Mouse (Mus musculus): Measurements from ENCODE around the gene Gm10642. TPM values are rescaled to one million over a fixed set of nuclear protein-coding genes. Genes with fewer than 3 reads are reported as not detected.

The Gm10642 gene
- 0.13 and 0.42 TPM in 2 replicates for total RNA-seq (2012; rRNA removed)

DNA sequence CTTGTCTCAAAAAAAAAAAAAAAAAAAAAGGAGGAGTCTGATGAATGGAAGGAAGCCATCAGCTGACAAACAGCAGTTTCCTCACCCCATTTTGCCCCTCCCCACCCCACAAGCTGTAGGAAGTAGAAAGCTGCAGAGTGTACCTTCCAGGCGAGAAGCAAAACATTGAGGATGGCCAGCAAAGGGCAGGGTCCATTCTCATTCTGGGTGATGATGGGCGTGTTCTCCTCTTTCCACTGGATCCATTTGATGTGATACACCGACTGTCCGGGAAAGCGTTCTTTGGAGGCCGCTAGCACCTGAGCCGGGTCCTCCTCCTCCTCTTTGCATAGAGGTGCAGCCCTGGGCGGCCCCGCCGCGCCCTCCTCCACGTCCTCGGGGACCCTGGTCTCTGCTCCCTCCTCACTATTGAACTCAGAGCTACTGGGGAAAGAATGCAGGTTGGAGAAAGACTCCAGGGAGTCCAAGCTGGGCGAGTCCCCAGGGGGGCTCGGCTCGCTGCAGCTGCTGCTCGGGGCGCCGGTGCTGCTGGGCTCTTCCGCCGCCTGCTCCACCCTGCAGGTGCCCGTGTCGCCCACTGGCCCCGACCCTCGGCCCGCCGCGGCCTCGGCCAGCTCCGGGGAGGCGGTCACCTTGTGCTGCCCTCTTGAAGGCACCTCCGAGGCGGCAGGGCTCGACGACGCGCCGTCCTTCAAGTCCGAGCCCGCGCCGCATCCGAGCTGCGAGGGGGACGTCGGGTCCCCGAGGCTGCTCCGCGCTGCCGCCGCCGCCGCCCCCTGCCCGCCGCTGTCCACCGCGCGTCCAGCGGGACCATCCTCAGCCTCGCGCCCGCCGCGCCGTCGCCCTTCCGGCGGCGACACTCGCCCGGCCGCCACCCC, at the start of gene Gm10642:
Gene Gm10642, plus strand, starts transcription at position 122 of the 878 bp plus-strand sequence.
- H3K9me3 ChIP-seq (ENCODE audit: control insufficient read depth, insufficient read depth, low read depth, low read length): no peaks in the 10 kb centered on the region
- in situ Hi-C loops (cut with MboI; ENCODE audit: low sequenced_read_pairs in 2 of 2, unreplicated experiment in 2 of 2): loop anchor here in 1 of 2 experiments (25.0 kb wide), 1 partner anchor 431 kb away; no protein-coding TSS in a partner anchor
- no peaks in the 10 kb centered on the region for H3K36me3 ChIP-seq (ENCODE audit: control insufficient read depth, insufficient read depth, low read length, poor library complexity, severe bottlenecking)
- H3K27ac ChIP-seq (ENCODE audit: insufficient read depth, low read depth, low read length, poor library complexity, severe bottlenecking): no peak within 1 kb of the TSS
- TF ChIP-seq CHD2 (IDR thresholded peaks at IDR 0.05; ENCODE audit: low read depth, low read length) (no peak), ZNF384 (IDR thresholded peaks at IDR 0.05; ENCODE audit: low read depth, low read length) (peak; percentile 66)
- peak within 1 kb of the TSS; percentile 85 to 88 for H3K4me3 ChIP-seq (ENCODE audit: insufficient read depth in 1 of 2, low read depth in 1 of 2, low read length in 2 of 2, poor library complexity in 1 of 2, severe bottlenecking in 1 of 2)
- no peak for DNase-seq (ENCODE audit: low read depth, low spot score)
- peak within 1 kb of the TSS; percentile 65 for H3K9ac ChIP-seq (ENCODE audit: insufficient read depth, low read depth, low read length, poor library complexity, severe bottlenecking)
- 0 out of 4 replicates have a peak, but pooled peaks cover 0 to 2% of the 10 kb centered on the region in 2 experiments for H3K4me1 ChIP-seq (ENCODE audit: control insufficient read depth in 2 of 2, insufficient read depth in 2 of 2, low read length in 2 of 2, poor library complexity in 1 of 2)

DNA sequence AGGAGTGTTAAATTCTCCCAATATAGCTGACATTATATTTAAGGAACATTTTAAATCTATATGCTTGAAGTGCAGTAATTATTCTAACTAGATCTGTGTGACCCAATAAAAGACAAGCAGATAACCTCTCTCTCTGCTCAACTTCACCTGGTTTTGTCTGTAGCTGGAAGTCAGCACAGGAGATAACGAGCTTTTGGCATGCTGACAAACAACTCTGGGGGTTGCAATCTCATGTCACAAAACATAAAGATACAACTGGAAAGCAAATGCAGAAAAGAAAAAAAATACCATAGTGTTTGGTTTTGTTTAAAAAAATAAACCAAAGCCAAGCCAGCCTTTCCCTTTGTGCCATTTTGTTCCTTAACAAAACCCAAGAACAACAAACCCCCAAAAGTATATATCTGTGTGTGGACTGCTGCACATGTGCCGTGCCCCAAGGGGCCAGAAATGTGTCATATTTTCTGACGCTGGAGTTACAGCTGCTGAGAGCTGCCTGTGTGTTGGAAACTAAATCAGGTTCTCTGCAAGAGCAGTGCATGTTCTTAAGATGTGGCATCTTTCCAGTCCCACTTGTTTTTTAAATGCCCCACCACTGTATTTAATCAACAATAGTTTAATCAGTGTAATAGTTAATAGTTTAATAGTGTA, 44.9 kb upstream of the Gm10642 start:
- Histone ChIP-seq H3K9me3 (ENCODE audit: control insufficient read depth, insufficient read depth, low read depth, low read length) (no peaks in the 10 kb centered on the region), H3K9ac (ENCODE audit: insufficient read depth, low read depth, low read length, poor library complexity, severe bottlenecking) (no peak overlapping the region), H3K4me3 (ENCODE audit: insufficient read depth in 1 of 2, low read depth in 1 of 2, low read length in 2 of 2, poor library complexity in 1 of 2, severe bottlenecking in 1 of 2) (no peak overlapping the region), H3K27ac (ENCODE audit: insufficient read depth, low read depth, low read length, poor library complexity, severe bottlenecking) (no peak overlapping the region), H3K36me3 (ENCODE audit: control insufficient read depth, insufficient read depth, low read length, poor library complexity, severe bottlenecking) (no peaks in the 10 kb centered on the region), H3K4me1 (ENCODE audit: control insufficient read depth in 2 of 2, insufficient read depth in 2 of 2, low read length in 2 of 2, poor library complexity in 1 of 2) (no peaks in the 10 kb centered on the region)
- in situ Hi-C loops (cut with MboI; ENCODE audit: low sequenced_read_pairs in 2 of 2, unreplicated experiment in 2 of 2): no loop called here
- DNase-seq (ENCODE audit: low read depth, low spot score): no peak
- TF ChIP-seq MAFK (IDR thresholded peaks at IDR 0.05; ENCODE audit: insufficient read depth, low read depth, low read length) (no peak), ZNF384 (IDR thresholded peaks at IDR 0.05; ENCODE audit: low read depth, low read length) (no peak), CHD2 (IDR thresholded peaks at IDR 0.05; ENCODE audit: low read depth, low read length) (no peak), HCFC1 (IDR thresholded peaks at IDR 0.05; ENCODE audit: borderline replicate concordance, insufficient read depth, low read length) (no peak), ZC3H11A (IDR thresholded peaks at IDR 0.05; ENCODE audit: borderline replicate concordance, low read depth, low read length) (no peak)

DNA sequence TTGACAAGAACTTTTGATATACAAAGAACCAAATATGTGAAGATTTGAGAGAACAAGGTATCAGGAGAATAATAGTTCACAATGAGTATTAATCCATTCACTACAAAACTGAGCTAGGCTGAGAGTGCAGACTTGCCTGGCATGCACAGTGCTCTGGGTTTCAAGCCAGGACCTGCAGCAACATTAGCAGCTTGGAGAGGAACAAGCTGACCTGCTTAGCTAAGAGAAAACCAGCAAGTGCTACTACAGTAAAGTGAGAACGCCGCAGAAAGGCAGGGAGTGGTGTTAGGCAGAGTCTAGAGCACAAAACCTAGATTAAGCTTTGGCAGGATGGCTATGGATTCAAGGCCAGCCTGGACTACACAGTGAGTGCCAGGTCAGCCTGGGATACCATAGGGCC, 26.3 kb upstream of the Gm10642 start:
- no peaks in the 10 kb centered on the region for H3K36me3 ChIP-seq (ENCODE audit: control insufficient read depth, insufficient read depth, low read length, poor library complexity, severe bottlenecking)
- no peak overlapping the region for H3K27ac ChIP-seq (ENCODE audit: insufficient read depth, low read depth, low read length, poor library complexity, severe bottlenecking)
- in situ Hi-C loops (cut with MboI; ENCODE audit: low sequenced_read_pairs in 2 of 2, unreplicated experiment in 2 of 2): no loop called here
- no peak for DNase-seq (ENCODE audit: low read depth, low spot score)
- H3K4me3 ChIP-seq (ENCODE audit: insufficient read depth in 1 of 2, low read depth in 1 of 2, low read length in 2 of 2, poor library complexity in 1 of 2, severe bottlenecking in 1 of 2): no peak overlapping the region
- no peaks in the 10 kb centered on the region for H3K4me1 ChIP-seq (ENCODE audit: control insufficient read depth in 2 of 2, insufficient read depth in 2 of 2, low read length in 2 of 2, poor library complexity in 1 of 2)
- TF ChIP-seq MAFK (IDR thresholded peaks at IDR 0.05; ENCODE audit: insufficient read depth, low read depth, low read length): no peak
- no peak for TF ChIP-seq ZNF384 (IDR thresholded peaks at IDR 0.05; ENCODE audit: low read depth, low read length)
- TF ChIP-seq ZC3H11A (IDR thresholded peaks at IDR 0.05; ENCODE audit: borderline replicate concordance, low read depth, low read length): no peak
- TF ChIP-seq HCFC1 (IDR thresholded peaks at IDR 0.05; ENCODE audit: borderline replicate concordance, insufficient read depth, low read length): no peak
- no peak for TF ChIP-seq CHD2 (IDR thresholded peaks at IDR 0.05; ENCODE audit: low read depth, low read length)
- H3K9me3 ChIP-seq (ENCODE audit: control insufficient read depth, insufficient read depth, low read depth, low read length): no peaks in the 10 kb centered on the region
- no peak overlapping the region for H3K9ac ChIP-seq (ENCODE audit: insufficient read depth, low read depth, low read length, poor library complexity, severe bottlenecking)

DNA sequence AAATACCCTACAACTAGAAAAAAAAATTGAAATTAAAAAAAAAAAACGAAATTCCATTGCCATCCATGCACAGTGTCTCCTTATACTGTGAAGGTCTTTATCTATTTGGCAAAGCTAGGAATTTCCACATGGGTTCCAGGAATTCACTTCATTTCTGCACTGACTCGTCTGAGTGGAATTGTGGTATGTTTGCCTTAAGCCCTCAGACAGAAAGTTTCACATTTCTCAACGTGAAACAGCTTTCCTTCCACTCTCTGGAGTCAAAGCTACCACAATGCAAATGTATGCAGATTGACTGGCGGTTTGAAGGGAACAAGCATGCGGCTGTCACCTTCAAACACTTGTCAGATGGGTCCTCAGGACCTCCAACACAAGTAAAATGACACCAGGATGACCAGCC, 24.4 kb upstream of the Gm10642 start:
- Histone ChIP-seq H3K9me3 (ENCODE audit: control insufficient read depth, insufficient read depth, low read depth, low read length) (no peaks in the 10 kb centered on the region), H3K4me1 (ENCODE audit: control insufficient read depth in 2 of 2, insufficient read depth in 2 of 2, low read length in 2 of 2, poor library complexity in 1 of 2) (no peaks in the 10 kb centered on the region), H3K36me3 (ENCODE audit: control insufficient read depth, insufficient read depth, low read length, poor library complexity, severe bottlenecking) (no peaks in the 10 kb centered on the region), H3K9ac (ENCODE audit: insufficient read depth, low read depth, low read length, poor library complexity, severe bottlenecking) (no peak overlapping the region), H3K27ac (ENCODE audit: insufficient read depth, low read depth, low read length, poor library complexity, severe bottlenecking) (no peak overlapping the region), H3K4me3 (ENCODE audit: insufficient read depth in 1 of 2, low read depth in 1 of 2, low read length in 2 of 2, poor library complexity in 1 of 2, severe bottlenecking in 1 of 2) (no peak overlapping the region)
- TF ChIP-seq HCFC1 (IDR thresholded peaks at IDR 0.05; ENCODE audit: borderline replicate concordance, insufficient read depth, low read length) (no peak), CHD2 (IDR thresholded peaks at IDR 0.05; ENCODE audit: low read depth, low read length) (no peak), MAFK (IDR thresholded peaks at IDR 0.05; ENCODE audit: insufficient read depth, low read depth, low read length) (no peak), ZC3H11A (IDR thresholded peaks at IDR 0.05; ENCODE audit: borderline replicate concordance, low read depth, low read length) (no peak), ZNF384 (IDR thresholded peaks at IDR 0.05; ENCODE audit: low read depth, low read length) (no peak)
- in situ Hi-C loops (cut with MboI; ENCODE audit: low sequenced_read_pairs in 2 of 2, unreplicated experiment in 2 of 2): no loop called here
- no peak for DNase-seq (ENCODE audit: low read depth, low spot score)
